Mouse (Mus musculus): ENCODE data around the gene Anapc15.

Gene Anapc15

GRCm38 (mm10) chr7:101847934-101848333, 15.6 kb upstream of the Anapc15 start:
- no peak for DNase-seq (ENCODE audit: low read depth)

GRCm38 (mm10) chr7:101851689-101852088, 11.8 kb upstream of the Anapc15 start:
- DNase-seq (ENCODE audit: low read depth) = no peak

GRCm38 (mm10) chr7:101852846-101853245, 10.7 kb upstream of the Anapc15 start:
- no peak for DNase-seq (ENCODE audit: low read depth)

- DNase-seq (ENCODE audit: low read depth) = no peak
These were observed 9.7 kb upstream of the Anapc15 start for GRCm38 (mm10) chr7:101853816-101854215.

- DNase-seq (ENCODE audit: low read depth) = no peak
These were observed 6.4 kb upstream of the Anapc15 start, which contains the start of gene Folr2 for GRCm38 (mm10) chr7:101857094-101857493. Folr2 (minus strand) TSS chr7:101857194.

- DNase-seq (ENCODE audit: low read depth) = no peak
These were observed 5.2 kb upstream of the Anapc15 start for GRCm38 (mm10) chr7:101858362-101858761.

- no peak for DNase-seq (ENCODE audit: low read depth)
These were observed 2.5 kb upstream of the Anapc15 start for GRCm38 (mm10) chr7:101860978-101861377.

- peak; percentile 12 for DNase-seq (ENCODE audit: low read depth)
These were observed 1.2 kb upstream of the Anapc15 start for GRCm38 (mm10) chr7:101862291-101862690.

GRCm38 (mm10) chr7:101866491-101867265, 3.2 kb downstream of the Anapc15 start:
- no peak for DNase-seq (ENCODE audit: low read depth)

GRCm38 (mm10) chr7:101867482-101867881, 4.0 kb downstream of the Anapc15 start:
- DNase-seq (ENCODE audit: low read depth) = no peak

GRCm38 (mm10) chr7:101868241-101869162, 5.0 kb downstream of the Anapc15 start:
- DNase-seq (ENCODE audit: low read depth) = no peak

GRCm38 (mm10) chr7:101869163-101869500, 5.6 kb downstream of the Anapc15 start:
- DNase-seq (ENCODE audit: low read depth) = no peak

GRCm38 (mm10) chr7:101870629-101871028, 7.1 kb downstream of the Anapc15 start, which contains the start of gene Folr1:
Folr1 (minus strand) TSS chr7:101870788.
- no peak for DNase-seq (ENCODE audit: low read depth)

GRCm38 (mm10) chr7:101871296-101871695, 7.8 kb downstream of the Anapc15 start:
- DNase-seq (ENCODE audit: low read depth) = no peak

- no peak for DNase-seq (ENCODE audit: low read depth)
These were observed 12.5 kb downstream of the Anapc15 start for GRCm38 (mm10) chr7:101875978-101876377.

GRCm38 (mm10) chr7:101880855-101881254, 17.3 kb downstream of the Anapc15 start:
- no peak for DNase-seq (ENCODE audit: low read depth)

GRCm38 (mm10) chr7:101882413-101883154, 19.1 kb downstream of the Anapc15 start:
- DNase-seq (ENCODE audit: low read depth) = no peak

GRCm38 (mm10) chr7:101884160-101884559, 20.6 kb downstream of the Anapc15 start:
- DNase-seq (ENCODE audit: low read depth) = no peak

- no peak for DNase-seq (ENCODE audit: low read depth)
These were observed 22.8 kb downstream of the Anapc15 start for GRCm38 (mm10) chr7:101886274-101886673.

GRCm38 (mm10) chr7:101888460-101888859, 24.9 kb downstream of the Anapc15 start:
- no peak for DNase-seq (ENCODE audit: low read depth)

GRCm38 (mm10) chr7:101895695-101896094, 32.2 kb downstream of the Anapc15 start:
- no peak for DNase-seq (ENCODE audit: low read depth)
